Mouse (Mus musculus): ENCODE measurements around the gene Ebp. TPM values are rescaled to one million over a fixed set of nuclear protein-coding genes. Genes with fewer than 3 reads are reported as not detected.

Ebp gene
- polyA plus RNA-seq, 1 experiment from 2014 or later = 54.2 TPM

- Histone ChIP-seq H3K27ac (no peak overlapping the region), H3K4me2 (ENCODE audit: low read length) (no peak overlapping the region), H3K9me3 (replicated peaks; ENCODE audit: low read length) (no peaks in the 10 kb centered on the region), H3K4me3 (replicated peaks; ENCODE audit: low read depth, low read length) (no peak overlapping the region), H3K9ac (ENCODE audit: low read depth, low read length) (no peak overlapping the region), H3K4me1 (replicated peaks; ENCODE audit: insufficient read depth, low read length) (no peaks in the 10 kb centered on the region), H3K36me3 (ENCODE audit: insufficient read depth, low read length) (no peaks in the 10 kb centered on the region), H3K27me3 (ENCODE audit: insufficient read depth, low read length) (no peaks in the 10 kb centered on the region)
- TF ChIP-seq CTCF (IDR thresholded peaks at IDR 0.05; ENCODE audit: low read depth) = no peak
- no peak for DNase-seq (ENCODE audit: low spot score)
- no peak for ATAC-seq (replicated peaks; ENCODE audit: low FRiP score, low read depth)
- WGBS = 40% methylated on average over 2 of the region's 2 CpGs
Measured at GRCm38 (mm10) chrX:8135886-8136285, 57.4 kb downstream of the Ebp start.

Other genes with a start within 250 kb of the Ebp start
- gene Hdac6, start 245.6 kb downstream of the Ebp start, polyA plus RNA-seq (2015; fragmentation: Nextera tagmentation; extraction: Ambion mirVana) = 39.4 and 44.4 TPM in 2 replicates
- 0.08 and 0.09 TPM in 2 replicates for gene Gata1, start 215.4 kb downstream of the Ebp start, polyA plus RNA-seq (2015; fragmentation: Nextera tagmentation; extraction: Ambion mirVana)
- 3.1 and 3.2 TPM in 2 replicates for gene Glod5, start 175.0 kb downstream of the Ebp start, polyA plus RNA-seq (2015; fragmentation: Nextera tagmentation; extraction: Ambion mirVana)
- 32.5 and 34.1 TPM in 2 replicates for gene Suv39h1, start 118.8 kb downstream of the Ebp start, polyA plus RNA-seq (2015; fragmentation: Nextera tagmentation; extraction: Ambion mirVana)
- 0.16 and 0.28 TPM in 2 replicates for gene Was, start 103.0 kb downstream of the Ebp start, polyA plus RNA-seq (2015; fragmentation: Nextera tagmentation; extraction: Ambion mirVana)
- gene Wdr13, start 60.6 kb downstream of the Ebp start, polyA plus RNA-seq (2015; fragmentation: Nextera tagmentation; extraction: Ambion mirVana) = 17.9 and 19.5 TPM in 2 replicates
- 766 and 794 TPM in 2 replicates for gene Rbm3, start 47.6 kb downstream of the Ebp start, polyA plus RNA-seq (2015; fragmentation: Nextera tagmentation; extraction: Ambion mirVana)
- gene Tbc1d25, start 17.3 kb downstream of the Ebp start, polyA plus RNA-seq (2015; fragmentation: Nextera tagmentation; extraction: Ambion mirVana) = 9.6 and 10.4 TPM in 2 replicates
- 7.7 and 8.9 TPM in 2 replicates for gene Porcn, start 13.0 kb upstream of the Ebp start, polyA plus RNA-seq (2015; fragmentation: Nextera tagmentation; extraction: Ambion mirVana)
- 27.7 and 29.2 TPM in 2 replicates for gene Ftsj1, start 58.9 kb upstream of the Ebp start, polyA plus RNA-seq (2015; fragmentation: Nextera tagmentation; extraction: Ambion mirVana)
- 0.42 and 0.93 TPM in 2 replicates for gene Slc38a5, start 77.6 kb upstream of the Ebp start, polyA plus RNA-seq (2015; fragmentation: Nextera tagmentation; extraction: Ambion mirVana)
- not detected in 2 replicates for gene Ssxb10, start 133.9 kb upstream of the Ebp start, polyA plus RNA-seq (2015; fragmentation: Nextera tagmentation; extraction: Ambion mirVana)
- not detected in 2 replicates for gene Ssxb9, start 173.5 kb upstream of the Ebp start, polyA plus RNA-seq (2015; fragmentation: Nextera tagmentation; extraction: Ambion mirVana)
- gene Ssxb1, start 219.8 kb upstream of the Ebp start, polyA plus RNA-seq (2015; fragmentation: Nextera tagmentation; extraction: Ambion mirVana) = not detected in 2 replicates